Mouse (Mus musculus): ENCODE measurements around the gene Tub.

Gene Tub

GRCm38 (mm10) chr7:108950312-108950761 is at the start of gene Tub:
Gene Tub (plus strand): TSS chr7:108950338.
- peak; percentile 34 to 68 for DNase-seq (ENCODE audit: low spot score in 2 of 2)

DNA sequence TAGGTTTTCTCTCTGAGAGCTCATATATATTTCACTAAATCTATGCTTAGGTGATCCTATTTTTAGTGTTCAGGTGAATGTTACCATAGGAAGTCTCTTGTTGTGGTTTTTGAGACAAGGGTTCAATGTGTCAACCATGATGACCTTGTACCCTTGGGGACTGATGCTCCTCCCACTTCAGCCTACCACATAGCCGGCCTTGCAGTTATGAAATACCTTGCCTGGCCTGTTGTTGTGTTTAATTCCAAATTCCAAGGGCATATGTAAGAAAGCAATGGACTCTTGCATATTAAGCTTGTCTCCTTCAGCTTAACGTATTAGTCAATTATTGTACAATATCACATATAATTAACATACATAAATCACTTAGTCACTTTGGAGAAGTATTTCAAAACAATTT is 46.2 kb upstream of the Tub start:
- DNase-seq (ENCODE audit: low spot score in 2 of 2): no peak

GRCm38 (mm10) chr7:108927043-108927442 is 23.1 kb upstream of the Tub start:
- DNase-seq (ENCODE audit: low spot score in 2 of 2): no peak

DNA sequence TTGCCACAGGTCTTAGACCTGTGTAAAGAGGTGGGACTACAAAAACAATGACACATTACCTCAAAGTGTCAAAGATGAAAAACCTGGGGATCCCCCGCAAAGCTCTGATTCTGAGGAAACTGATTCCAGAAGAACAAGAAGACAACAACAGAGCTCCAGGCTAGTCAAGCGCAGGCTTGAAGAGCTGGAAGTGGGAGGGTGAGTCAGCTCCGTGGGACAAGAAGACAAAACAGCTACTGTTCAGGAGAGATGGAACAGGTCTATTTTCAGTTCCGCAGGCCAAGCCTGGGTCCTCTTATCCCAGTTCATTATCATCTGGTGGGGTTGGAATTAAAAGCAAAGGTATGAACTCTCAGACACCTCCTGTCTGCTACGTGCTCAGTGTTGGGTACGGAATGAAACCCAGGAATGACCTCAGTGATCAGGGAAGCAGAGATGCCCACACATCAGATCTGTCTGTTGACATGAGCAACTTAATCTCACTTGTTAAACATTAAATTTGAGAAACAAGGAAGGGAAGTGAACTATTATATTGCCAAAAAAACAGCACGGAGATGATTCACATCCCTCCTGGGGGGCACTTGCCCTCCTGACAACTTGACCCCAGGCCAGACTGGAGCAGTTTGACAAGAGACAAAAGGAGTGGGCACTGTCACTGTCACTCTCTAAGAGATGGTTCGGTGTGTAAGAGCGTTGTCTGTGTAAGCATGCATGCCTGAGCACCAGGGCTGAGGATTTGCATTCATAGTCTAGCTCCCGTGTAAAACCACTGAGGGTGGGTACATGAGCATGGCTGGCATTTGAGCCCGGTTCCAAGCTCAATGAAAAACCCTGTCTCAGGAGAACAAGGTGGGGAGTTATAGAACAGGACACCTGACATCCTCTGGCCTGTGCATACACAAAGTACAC is 21.6 kb upstream of the Tub start:
- no peak for DNase-seq (ENCODE audit: low spot score in 2 of 2)

- no peak for DNase-seq (ENCODE audit: low spot score in 2 of 2)
Measured at GRCm38 (mm10) chr7:108929726-108930393, 20.3 kb upstream of the Tub start, which contains the start of gene Nlrp10. Gene Nlrp10 (minus strand): TSS chr7:108930178.

- peak; percentile 93 to 96 for DNase-seq (ENCODE audit: low spot score in 2 of 2)
Measured at GRCm38 (mm10) chr7:108933794-108934731, 16.1 kb upstream of the Tub start, which contains the start of gene Eif3f. Gene Eif3f (plus strand): TSS chr7:108934417.

- DNase-seq (ENCODE audit: low spot score in 2 of 2): no peak
Measured at GRCm38 (mm10) chr7:108934836-108935235, 15.3 kb upstream of the Tub start.

DNA sequence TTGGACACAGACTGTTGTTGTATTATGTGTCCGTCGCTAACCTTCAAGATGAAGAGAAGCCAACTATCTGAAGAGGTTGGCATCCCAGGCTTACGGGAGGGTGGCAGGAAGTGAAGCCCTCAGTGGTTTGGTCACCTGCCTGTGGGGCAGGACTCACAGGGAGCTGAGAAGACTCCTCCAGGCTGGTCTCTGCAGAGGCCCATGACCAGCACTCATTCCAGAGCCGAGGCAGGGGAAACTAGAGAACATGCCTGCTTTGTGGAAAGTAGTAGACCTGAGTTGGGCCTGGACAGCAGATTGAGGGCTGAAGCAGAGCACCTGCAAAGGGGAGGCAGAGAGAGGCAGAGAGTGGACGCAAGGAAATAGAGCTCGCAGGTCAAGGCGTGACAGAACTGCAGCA is 14.7 kb upstream of the Tub start:
- no peak for DNase-seq (ENCODE audit: low spot score in 2 of 2)

- no peak for DNase-seq (ENCODE audit: low spot score in 2 of 2)
Measured at GRCm38 (mm10) chr7:108936591-108936990, 13.5 kb upstream of the Tub start.

- no peak for DNase-seq (ENCODE audit: low spot score in 2 of 2)
Measured at GRCm38 (mm10) chr7:108941466-108941865, 8.7 kb upstream of the Tub start.

GRCm38 (mm10) chr7:108944002-108944401 is 6.1 kb upstream of the Tub start:
- peak; percentile 26 to 38 for DNase-seq (ENCODE audit: low spot score in 2 of 2)

- DNase-seq (ENCODE audit: low spot score in 2 of 2): no peak
Measured at GRCm38 (mm10) chr7:108948611-108949010, 1.5 kb upstream of the Tub start.

DNA sequence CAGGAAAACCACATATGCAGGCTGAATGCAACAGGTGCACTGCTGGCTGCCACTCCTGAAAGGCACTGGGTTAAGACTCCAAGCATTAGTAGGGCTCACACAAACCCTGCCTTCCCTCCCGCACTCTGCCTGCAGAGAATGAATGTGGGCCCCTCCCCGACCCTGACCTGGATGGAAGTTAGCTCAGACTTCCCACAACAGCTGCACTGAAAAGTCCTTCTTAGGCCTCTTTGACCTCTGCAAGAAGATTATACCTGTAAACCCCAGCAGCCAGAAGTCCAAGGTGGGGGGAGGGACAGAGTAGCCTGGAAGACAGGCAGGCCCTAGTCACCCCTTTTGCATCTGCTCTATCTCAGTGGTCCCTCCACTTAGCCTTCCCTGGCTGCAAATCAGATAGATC is 837 bp upstream of the Tub start:
- DNase-seq (ENCODE audit: low spot score in 2 of 2): no peak

DNA sequence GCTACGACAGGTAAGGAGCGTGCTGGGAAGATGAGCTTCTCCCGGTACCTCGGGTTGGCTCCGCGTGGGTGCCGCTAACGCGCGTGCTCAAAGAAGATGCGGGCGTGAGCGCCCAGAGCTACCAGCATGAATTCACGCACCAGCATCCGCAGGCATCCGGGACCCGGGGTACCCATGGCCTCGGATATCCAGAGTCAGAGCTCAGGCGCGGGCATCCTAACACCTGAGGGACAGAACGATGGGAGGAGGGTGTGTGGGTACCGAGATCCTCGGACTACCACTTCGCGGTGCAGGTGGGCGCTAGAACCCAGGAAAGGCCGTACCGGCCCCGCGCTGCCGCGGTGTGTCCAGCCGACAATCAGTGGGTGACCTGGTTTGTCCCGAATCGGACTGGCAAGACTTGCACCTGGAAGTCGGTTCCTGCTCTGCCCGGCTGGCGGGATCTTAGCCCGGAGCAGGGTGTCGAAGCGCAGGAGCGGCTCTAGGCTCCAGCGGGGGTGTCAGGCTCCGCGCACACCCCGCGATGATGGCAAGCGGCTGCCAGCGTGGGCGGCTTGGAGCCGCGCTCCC is 709 bp downstream of the Tub start:
- no peak for DNase-seq (ENCODE audit: low spot score in 2 of 2)

GRCm38 (mm10) chr7:108952801-108953200 is 2.7 kb downstream of the Tub start:
- DNase-seq (ENCODE audit: low spot score in 2 of 2): no peak

DNA sequence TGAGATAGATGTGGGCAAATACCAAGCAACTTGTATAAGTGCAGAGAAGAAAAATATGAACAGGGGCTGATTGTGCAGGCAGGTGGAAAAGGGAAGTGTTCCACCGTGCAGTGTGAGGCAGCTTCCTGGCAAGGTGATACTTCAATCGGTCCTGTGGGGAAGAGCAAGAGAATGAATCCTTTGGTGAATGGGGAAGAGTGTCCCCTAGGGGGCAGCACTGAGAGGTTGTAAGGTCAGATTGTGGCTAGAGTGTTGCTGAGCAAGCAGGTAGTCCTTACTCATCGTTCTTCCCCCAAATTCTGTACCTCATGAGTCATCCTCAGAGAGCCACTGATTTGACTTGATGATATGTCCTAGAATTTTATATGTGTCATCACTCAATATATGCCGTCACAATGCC is 4.0 kb downstream of the Tub start:
- peak; percentile 22 to 44 for DNase-seq (ENCODE audit: low spot score in 2 of 2)

DNA sequence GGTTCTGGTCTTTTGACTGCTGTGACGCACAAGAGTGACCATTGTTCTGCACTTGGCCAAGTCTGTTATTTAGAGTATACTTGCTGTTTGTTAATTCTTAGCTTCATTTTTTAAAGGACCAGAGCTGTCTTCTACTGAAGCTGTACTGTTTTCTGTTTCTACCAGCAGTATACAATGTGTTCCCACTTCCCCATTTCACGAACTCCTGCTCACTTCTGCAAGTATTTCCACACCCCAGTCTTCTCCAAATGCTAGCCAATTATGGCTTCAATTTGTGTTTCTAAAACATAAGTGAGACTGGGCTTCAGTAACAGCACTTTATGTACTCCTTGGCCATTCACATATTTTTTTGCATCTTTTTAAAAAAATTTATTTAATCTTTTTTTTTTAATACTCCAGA is 7.6 kb downstream of the Tub start:
- no peak for DNase-seq (ENCODE audit: low spot score in 2 of 2)

DNA sequence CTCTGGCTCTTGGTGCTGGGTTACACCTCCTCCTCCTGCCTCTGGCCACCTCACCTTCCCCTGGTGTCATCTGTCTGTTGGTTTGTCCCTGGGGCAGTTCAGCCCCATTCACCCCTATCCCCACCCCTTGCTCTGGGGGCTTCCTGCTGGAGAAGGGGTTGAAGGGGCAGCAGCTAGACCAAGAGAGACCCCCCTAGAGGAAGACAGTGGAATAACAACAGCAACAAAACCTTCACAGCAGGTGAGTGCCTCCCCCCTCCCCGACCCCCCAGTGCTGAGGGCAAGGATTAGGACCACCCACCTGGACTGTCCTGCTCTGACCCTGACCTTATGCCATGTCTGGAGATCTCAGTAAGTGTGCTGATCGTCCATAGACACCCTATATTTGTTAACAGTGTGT is 15.8 kb downstream of the Tub start:
- DNase-seq (ENCODE audit: low spot score in 2 of 2): no peak

- DNase-seq (ENCODE audit: low spot score in 2 of 2): peak; percentile 22 to 24
Measured at GRCm38 (mm10) chr7:108966742-108967362, 16.7 kb downstream of the Tub start.

DNA sequence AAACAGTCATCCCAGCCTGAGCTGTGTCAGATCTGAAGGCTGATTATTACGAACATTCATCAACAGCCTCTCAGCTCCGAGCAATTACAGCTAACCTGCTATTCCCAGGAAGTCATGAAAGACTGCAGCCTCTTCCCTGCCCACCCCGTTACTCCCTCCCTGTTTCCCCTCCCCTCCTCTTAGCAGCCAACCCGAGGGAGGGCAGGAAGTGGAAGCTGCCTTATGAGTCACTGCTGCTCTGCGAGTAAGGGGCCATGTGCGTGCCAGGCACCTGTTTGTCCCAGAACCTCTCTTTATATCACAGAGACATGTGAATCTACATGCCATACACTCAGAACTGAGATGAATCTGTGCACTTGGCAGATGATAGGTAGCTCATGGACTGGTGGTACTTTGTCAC is 18.1 kb downstream of the Tub start:
- DNase-seq (ENCODE audit: low spot score in 2 of 2): no peak

GRCm38 (mm10) chr7:108972273-108972672 is 22.1 kb downstream of the Tub start:
- DNase-seq (ENCODE audit: low spot score in 2 of 2): no peak
